Mouse (Mus musculus): ENCODE results near the gene Gm43720.

Gene Gm43720

GRCm38 (mm10) chr5:138279585-138280424 lies at the start of gene Gm43720, which contains the start of the genes Gpc2 and Stag3:
Gene Gm43720 (minus strand): TSS chr5:138279958.
Gene Gpc2 (minus strand): TSS chr5:138280005.
Gene Stag3 (plus strand): TSS chr5:138280240.
- peak; percentile 99 for DNase-seq (ENCODE audit: low spot score)

DNA sequence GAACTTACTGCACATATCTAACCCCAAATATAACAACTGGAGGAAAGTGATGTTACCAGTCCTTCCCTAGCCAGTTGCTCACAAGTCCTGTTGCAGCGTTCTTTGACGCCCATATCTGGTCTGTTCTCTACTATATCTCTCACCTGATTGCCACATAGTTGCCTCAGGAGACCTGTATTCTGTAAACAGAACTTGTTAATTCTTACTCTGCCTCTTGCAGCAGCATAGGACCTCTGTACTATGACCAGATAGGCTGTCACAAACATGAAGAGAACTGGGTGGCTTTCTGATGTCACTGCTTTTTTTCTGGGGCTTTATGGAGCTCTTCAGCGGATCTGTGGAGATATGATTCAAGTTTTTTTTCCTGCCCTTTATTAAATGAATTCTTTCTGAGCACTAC lies 33.0 kb upstream of the Gm43720 start:
- no peak for DNase-seq (ENCODE audit: low spot score)

GRCm38 (mm10) chr5:138299613-138300012 lies 19.9 kb upstream of the Gm43720 start:
- DNase-seq (ENCODE audit: low spot score) = no peak

GRCm38 (mm10) chr5:138294158-138294557 lies 14.4 kb upstream of the Gm43720 start:
- DNase-seq (ENCODE audit: low spot score) = no peak

DNA sequence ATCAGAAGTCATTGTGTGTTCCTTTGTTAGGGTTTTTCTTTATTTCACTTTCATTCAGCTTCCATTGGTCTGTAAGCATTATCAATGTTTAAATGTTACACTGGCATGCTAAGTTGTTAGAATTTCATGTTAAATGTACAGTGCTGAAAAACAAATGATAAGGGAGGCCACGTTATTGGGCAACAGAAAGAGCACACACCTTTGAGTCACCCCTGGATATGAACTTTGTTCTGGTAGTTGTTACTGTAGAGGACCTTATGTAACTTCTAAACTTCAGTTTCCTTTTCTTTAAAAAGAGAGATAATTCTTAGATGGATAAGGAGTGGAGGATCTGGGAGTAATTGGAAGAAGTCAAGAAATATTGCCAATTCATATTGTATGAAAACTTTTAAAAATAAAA lies 11.9 kb upstream of the Gm43720 start:
- DNase-seq (ENCODE audit: low spot score) = no peak

DNA sequence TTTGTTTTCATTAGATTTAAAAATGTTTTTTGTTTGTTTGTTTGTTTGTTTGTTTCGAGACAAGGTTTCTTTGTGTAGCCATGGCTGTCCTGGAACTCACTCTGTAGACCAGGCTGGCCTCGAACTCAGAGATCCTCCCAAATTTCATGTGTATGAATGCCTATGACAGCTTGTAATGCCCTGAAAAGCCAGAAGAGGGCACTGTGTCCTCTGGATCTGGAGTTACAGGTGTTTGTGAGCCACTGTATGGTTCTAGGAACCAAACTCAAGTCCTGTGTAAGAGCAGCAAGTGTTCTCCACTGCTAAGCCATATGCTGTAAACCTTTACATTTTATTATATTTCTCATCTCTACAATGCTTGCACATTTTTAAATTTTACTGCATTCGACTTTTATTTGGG lies 8.1 kb upstream of the Gm43720 start:
- no peak for DNase-seq (ENCODE audit: low spot score)

DNA sequence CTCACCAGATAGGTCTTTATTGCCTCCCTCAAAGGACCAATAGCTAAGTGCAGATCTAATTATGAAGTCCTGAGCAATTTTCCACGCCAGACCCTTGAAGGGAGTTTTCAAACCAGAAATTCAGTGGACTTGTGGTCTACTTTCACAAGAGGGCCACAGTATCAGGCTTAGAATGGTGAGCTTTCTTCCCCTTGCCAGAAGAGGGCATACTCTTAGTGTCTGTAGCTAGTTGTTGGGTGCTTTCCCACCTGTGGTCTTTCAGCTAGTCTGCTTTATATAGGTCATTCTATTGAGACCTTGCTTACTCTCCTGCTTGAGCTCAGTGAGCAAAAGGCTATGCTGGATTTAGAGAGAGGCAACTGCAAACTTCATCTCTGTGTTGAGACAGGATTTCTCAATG lies 3.8 kb upstream of the Gm43720 start:
- no peak for DNase-seq (ENCODE audit: low spot score)

- no peak for DNase-seq (ENCODE audit: low spot score)
Observed at GRCm38 (mm10) chr5:138281798-138282197, 2.0 kb upstream of the Gm43720 start.

DNA sequence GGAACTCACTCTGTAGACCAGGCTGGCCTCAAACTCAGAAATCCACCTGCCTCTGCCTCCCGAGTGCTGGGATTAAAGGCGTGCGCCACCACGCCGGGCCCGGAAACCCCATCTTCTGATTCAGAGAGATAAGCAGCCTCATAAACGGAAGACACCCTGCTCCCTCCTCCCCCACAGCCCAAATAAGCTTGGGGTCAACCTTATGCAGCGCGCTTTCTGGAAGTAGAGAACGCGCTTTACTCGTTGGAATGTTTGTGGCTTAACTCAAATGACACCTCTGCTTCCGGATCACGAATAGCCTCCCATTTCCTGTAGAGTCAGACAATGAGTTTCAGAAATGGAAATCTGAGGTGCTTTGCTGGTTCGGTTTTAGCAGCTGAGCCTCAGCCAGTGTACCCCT lies 1.1 kb upstream of the Gm43720 start:
- no peak for DNase-seq (ENCODE audit: low spot score)

GRCm38 (mm10) chr5:138280425-138280768 lies 639 bp upstream of the Gm43720 start:
- no peak for DNase-seq (ENCODE audit: low spot score)

GRCm38 (mm10) chr5:138277994-138278393 lies 1.8 kb downstream of the Gm43720 start:
- DNase-seq (ENCODE audit: low spot score) = no peak

GRCm38 (mm10) chr5:138275216-138276050 lies 4.3 kb downstream of the Gm43720 start:
- DNase-seq (ENCODE audit: low spot score) = no peak

- DNase-seq (ENCODE audit: low spot score) = no peak
Observed at GRCm38 (mm10) chr5:138274186-138274585, 5.6 kb downstream of the Gm43720 start.

DNA sequence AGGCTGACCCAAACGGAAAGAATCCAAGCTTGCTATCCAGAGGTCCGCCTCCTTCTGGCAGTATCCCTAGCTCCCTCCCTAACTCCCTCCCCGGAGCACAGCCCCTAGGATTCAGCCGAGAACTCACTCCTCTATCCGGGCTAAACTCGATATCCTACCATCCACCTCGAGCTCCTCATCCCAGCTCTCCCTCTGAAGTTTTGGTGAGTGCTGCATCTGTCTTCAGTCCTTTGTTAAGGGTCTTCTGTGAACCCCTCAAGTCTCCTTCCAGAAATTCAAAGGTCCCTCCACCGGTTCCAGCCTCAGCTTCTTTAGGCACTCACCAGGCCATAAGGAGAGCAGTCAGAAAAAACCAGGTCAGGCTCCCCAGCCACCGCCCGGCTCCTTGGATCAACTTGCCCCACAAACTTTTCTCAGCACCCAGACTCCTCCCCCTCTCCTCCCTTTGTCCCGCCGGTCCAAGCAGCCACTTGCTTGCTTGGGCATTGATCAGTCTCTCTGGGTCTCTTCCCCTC lies 7.3 kb downstream of the Gm43720 start, which contains the start of gene Gal3st4:
Gene Gal3st4 (minus strand): TSS at position 432 of the 515 bp plus-strand sequence.
- DNase-seq (ENCODE audit: low spot score) = peak; percentile 19

- no peak for DNase-seq (ENCODE audit: low spot score)
Observed at GRCm38 (mm10) chr5:138271232-138271631, 8.5 kb downstream of the Gm43720 start.

GRCm38 (mm10) chr5:138268980-138269379 lies 10.8 kb downstream of the Gm43720 start:
- no peak for DNase-seq (ENCODE audit: low spot score)

- no peak for DNase-seq (ENCODE audit: low spot score)
Observed at GRCm38 (mm10) chr5:138267114-138267513, 12.6 kb downstream of the Gm43720 start.

DNA sequence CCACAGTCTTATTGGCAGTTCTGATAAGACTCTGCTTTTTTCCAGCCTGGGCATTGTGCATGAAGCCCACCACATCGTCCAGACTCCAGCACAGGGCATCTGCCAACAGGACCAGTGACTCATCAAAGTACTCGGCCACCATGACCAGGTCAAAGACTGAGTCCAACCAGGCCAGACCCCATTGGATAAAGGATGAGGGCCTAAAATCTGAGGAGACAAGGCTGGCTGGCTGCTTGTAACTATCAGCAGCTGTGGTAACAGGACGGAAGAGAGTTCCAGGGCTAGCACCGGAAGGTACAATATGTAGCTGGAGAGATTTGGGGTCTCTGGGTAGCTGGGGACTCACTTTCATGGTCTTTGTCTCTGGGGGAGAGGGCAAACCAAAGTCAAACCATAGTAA lies 14.0 kb downstream of the Gm43720 start:
- DNase-seq (ENCODE audit: low spot score) = no peak

GRCm38 (mm10) chr5:138264207-138264578 lies 15.6 kb downstream of the Gm43720 start:
- no peak for DNase-seq (ENCODE audit: low spot score)

- DNase-seq (ENCODE audit: low spot score) = peak; percentile 88
Observed at GRCm38 (mm10) chr5:138263260-138264206, 16.2 kb downstream of the Gm43720 start, which contains the start of gene BC037034. Gene BC037034 (minus strand): TSS chr5:138264033.

GRCm38 (mm10) chr5:138262582-138263240 lies 17.0 kb downstream of the Gm43720 start:
- DNase-seq (ENCODE audit: low spot score) = no peak
